Mouse (Mus musculus) G1E (cell line): ENCODE measurements around the gene Pbxip1.

Experiments used
- CTCF ChIP-seq: IDR thresholded peaks from 2 replicates; pipeline ENCODE4 v1.5.1; 2012; ENCODE audit warnings: low read depth, low read length, inconsistent platforms, mixed read lengths
- GATA2 ChIP-seq: IDR thresholded peaks from 2 replicates; pipeline ENCODE4 v1.6.1; 2012; ENCODE audit warnings: low read depth, low read length, inconsistent platforms, borderline replicate concordance
- TAL1 ChIP-seq: conservative IDR thresholded peaks from 2 replicates; pipeline ENCODE4 v1.6.1; 2012; ENCODE audit warnings: low read depth, low read length, inconsistent platforms, mixed read lengths

DNA sequence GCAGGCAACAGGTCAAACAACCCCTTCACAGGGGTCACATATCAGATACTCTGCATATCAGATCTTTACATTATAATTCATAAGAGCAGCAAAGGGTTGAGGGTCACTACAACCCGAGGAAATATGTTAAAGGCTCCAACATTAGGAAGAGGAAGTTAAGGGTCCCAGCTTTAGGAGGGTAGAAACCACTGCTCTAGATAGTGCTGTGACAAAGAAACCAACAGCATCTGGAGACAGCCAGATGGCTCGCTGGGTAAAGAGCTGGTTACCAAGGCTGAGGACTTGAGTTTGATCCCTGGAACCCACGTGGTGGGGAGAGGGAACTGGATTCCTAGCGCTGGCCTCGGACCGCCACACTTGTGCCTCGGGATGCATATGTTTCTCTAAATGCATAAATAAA is 35.8 kb downstream of the Pbxip1 start:
- TF ChIP-seq GATA2: no peak
- no peak for TF ChIP-seq CTCF
- no peak for TF ChIP-seq TAL1
